Mouse (Mus musculus): ENCODE measurements around the gene Clec4b2. TPM values are rescaled to one million over a fixed set of nuclear protein-coding genes. Genes with fewer than 3 reads are reported as not detected.
"Not testable (repeated sequence)": the region's sequence is repeated elsewhere in the genome, so short reads cannot be mapped to it uniquely, and the experiment has no call there.

Gene Clec4b2
- total RNA-seq (2012; rRNA removed): not detected in 2 replicates

DNA sequence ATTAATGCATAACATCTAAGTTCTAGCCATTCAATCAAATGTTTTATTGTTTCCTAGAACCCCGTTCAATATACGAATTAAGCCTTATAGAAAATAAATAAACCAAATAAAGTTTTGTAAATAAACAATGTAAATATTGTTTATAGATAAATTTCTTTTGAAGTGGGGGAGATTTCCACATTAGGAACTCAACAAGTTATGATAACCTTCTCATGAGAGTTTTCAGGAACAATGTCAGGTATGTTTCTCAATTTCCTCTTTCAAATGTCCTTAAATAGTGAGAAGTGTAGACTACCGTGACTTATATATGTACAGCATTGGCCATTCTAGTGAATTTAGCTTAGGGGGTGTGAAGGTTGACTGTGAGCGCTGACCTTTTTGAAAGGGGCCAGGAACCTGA lies at the start of gene Clec4b2:
Gene Clec4b2, plus strand, starts transcription at position 301 of the 400 bp plus-strand sequence.
- Histone ChIP-seq H3K36me3 (ENCODE audit: control insufficient read depth, insufficient read depth, low read length, poor library complexity, severe bottlenecking) (no peaks in the 10 kb centered on the region), H3K9ac (ENCODE audit: insufficient read depth, low read depth, low read length, poor library complexity, severe bottlenecking) (no peak within 1 kb of the TSS), H3K4me1 (ENCODE audit: control insufficient read depth in 2 of 2, insufficient read depth in 2 of 2, low read length in 2 of 2, poor library complexity in 1 of 2) (no peaks in the 10 kb centered on the region), H3K27ac (ENCODE audit: insufficient read depth, low read depth, low read length, poor library complexity, severe bottlenecking) (no peak within 1 kb of the TSS), H3K9me3 (ENCODE audit: control insufficient read depth, insufficient read depth, low read depth, low read length) (0 out of 2 replicates have a peak, but pooled peaks cover 2% of the 10 kb centered on the region), H3K4me3 (ENCODE audit: insufficient read depth in 1 of 2, low read depth in 1 of 2, low read length in 2 of 2, poor library complexity in 1 of 2, severe bottlenecking in 1 of 2) (no peak within 1 kb of the TSS)
- TF ChIP-seq ZNF384 (IDR thresholded peaks at IDR 0.05; ENCODE audit: low read depth, low read length): no peak
- TF ChIP-seq HCFC1 (IDR thresholded peaks at IDR 0.05; ENCODE audit: borderline replicate concordance, insufficient read depth, low read length): no peak
- no peak for TF ChIP-seq CHD2 (IDR thresholded peaks at IDR 0.05; ENCODE audit: low read depth, low read length)
- TF ChIP-seq MAFK (IDR thresholded peaks at IDR 0.05; ENCODE audit: insufficient read depth, low read depth, low read length): no peak
- TF ChIP-seq ZC3H11A (IDR thresholded peaks at IDR 0.05; ENCODE audit: borderline replicate concordance, low read depth, low read length): no peak
- in situ Hi-C loops (cut with MboI; ENCODE audit: low sequenced_read_pairs in 2 of 2, unreplicated experiment in 2 of 2): no loop called here
- no peak for DNase-seq (ENCODE audit: low read depth, low spot score)

DNA sequence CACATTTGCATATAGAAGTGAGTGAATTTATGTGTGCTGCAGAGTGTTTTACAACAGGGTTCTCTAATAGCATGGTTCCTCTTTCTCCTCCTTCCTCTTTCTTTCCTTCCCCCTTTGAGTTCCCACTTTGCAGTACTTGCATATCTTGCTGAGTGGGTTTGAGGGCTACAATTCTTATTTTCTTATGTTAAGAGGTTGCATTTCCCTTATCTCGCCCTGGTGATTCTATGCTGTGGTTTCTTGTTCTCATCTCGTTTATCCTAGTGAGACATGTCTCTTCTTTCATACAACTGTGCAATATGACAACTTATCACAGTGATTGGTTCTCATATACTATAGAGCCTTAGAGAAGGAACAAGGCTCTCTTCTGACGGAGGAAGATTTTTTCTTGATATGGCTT lies 49.5 kb upstream of the Clec4b2 start:
- in situ Hi-C loops (cut with MboI; ENCODE audit: low sequenced_read_pairs in 2 of 2, unreplicated experiment in 2 of 2): no loop called here
- Histone ChIP-seq H3K9ac (ENCODE audit: insufficient read depth, low read depth, low read length, poor library complexity, severe bottlenecking) (no peak overlapping the region), H3K4me1 (ENCODE audit: control insufficient read depth in 2 of 2, insufficient read depth in 2 of 2, low read length in 2 of 2, poor library complexity in 1 of 2) (no peaks in the 10 kb centered on the region), H3K36me3 (ENCODE audit: control insufficient read depth, insufficient read depth, low read length, poor library complexity, severe bottlenecking) (no peaks in the 10 kb centered on the region), H3K9me3 (ENCODE audit: control insufficient read depth, insufficient read depth, low read depth, low read length) (no peaks in the 10 kb centered on the region), H3K4me3 (ENCODE audit: insufficient read depth in 1 of 2, low read depth in 1 of 2, low read length in 2 of 2, poor library complexity in 1 of 2, severe bottlenecking in 1 of 2) (no peak overlapping the region), H3K27ac (ENCODE audit: insufficient read depth, low read depth, low read length, poor library complexity, severe bottlenecking) (no peak overlapping the region)
- TF ChIP-seq ZC3H11A (IDR thresholded peaks at IDR 0.05; ENCODE audit: borderline replicate concordance, low read depth, low read length): no peak
- TF ChIP-seq CHD2 (IDR thresholded peaks at IDR 0.05; ENCODE audit: low read depth, low read length): no peak
- no peak for TF ChIP-seq ZNF384 (IDR thresholded peaks at IDR 0.05; ENCODE audit: low read depth, low read length)
- TF ChIP-seq HCFC1 (IDR thresholded peaks at IDR 0.05; ENCODE audit: borderline replicate concordance, insufficient read depth, low read length): no peak
- TF ChIP-seq MAFK (IDR thresholded peaks at IDR 0.05; ENCODE audit: insufficient read depth, low read depth, low read length): no peak
- no peak for DNase-seq (ENCODE audit: low read depth, low spot score)

DNA sequence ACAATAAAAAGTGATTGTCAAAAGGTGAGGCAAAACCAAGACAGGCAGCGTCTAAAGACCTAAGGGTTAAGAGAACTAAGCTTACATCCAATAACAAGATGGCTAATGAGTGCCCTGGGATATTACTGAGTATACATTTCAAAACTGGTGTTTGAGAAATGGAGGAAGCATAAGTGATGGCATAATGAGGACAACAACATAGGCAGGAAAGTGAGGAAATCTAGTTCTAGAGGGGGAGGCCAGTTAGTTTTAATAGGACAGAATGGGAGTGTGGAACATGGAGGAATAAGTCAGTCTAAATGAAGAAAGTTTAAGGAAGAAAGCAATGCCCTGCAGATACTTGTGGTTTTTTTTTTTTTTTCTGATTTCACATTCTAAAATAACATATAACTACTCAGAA lies 45.5 kb upstream of the Clec4b2 start:
- Histone ChIP-seq H3K36me3 (ENCODE audit: control insufficient read depth, insufficient read depth, low read length, poor library complexity, severe bottlenecking) (no peaks in the 10 kb centered on the region), H3K27ac (ENCODE audit: insufficient read depth, low read depth, low read length, poor library complexity, severe bottlenecking) (no peak overlapping the region), H3K4me3 (ENCODE audit: insufficient read depth in 1 of 2, low read depth in 1 of 2, low read length in 2 of 2, poor library complexity in 1 of 2, severe bottlenecking in 1 of 2) (no peak overlapping the region), H3K9ac (ENCODE audit: insufficient read depth, low read depth, low read length, poor library complexity, severe bottlenecking) (no peak overlapping the region), H3K9me3 (ENCODE audit: control insufficient read depth, insufficient read depth, low read depth, low read length) (no peaks in the 10 kb centered on the region), H3K4me1 (ENCODE audit: control insufficient read depth in 2 of 2, insufficient read depth in 2 of 2, low read length in 2 of 2, poor library complexity in 1 of 2) (no peaks in the 10 kb centered on the region)
- no peak for DNase-seq (ENCODE audit: low read depth, low spot score)
- in situ Hi-C loops (cut with MboI; ENCODE audit: low sequenced_read_pairs in 2 of 2, unreplicated experiment in 2 of 2): no loop called here
- TF ChIP-seq MAFK (IDR thresholded peaks at IDR 0.05; ENCODE audit: insufficient read depth, low read depth, low read length): no peak
- TF ChIP-seq HCFC1 (IDR thresholded peaks at IDR 0.05; ENCODE audit: borderline replicate concordance, insufficient read depth, low read length): no peak
- TF ChIP-seq CHD2 (IDR thresholded peaks at IDR 0.05; ENCODE audit: low read depth, low read length): no peak
- no peak for TF ChIP-seq ZNF384 (IDR thresholded peaks at IDR 0.05; ENCODE audit: low read depth, low read length)
- no peak for TF ChIP-seq ZC3H11A (IDR thresholded peaks at IDR 0.05; ENCODE audit: borderline replicate concordance, low read depth, low read length)

GRCm38 (mm10) chr6:123137766-123138526 lies 34.7 kb upstream of the Clec4b2 start:
- H3K9me3 ChIP-seq (ENCODE audit: control insufficient read depth, insufficient read depth, low read depth, low read length); H3K36me3 ChIP-seq (ENCODE audit: control insufficient read depth, insufficient read depth, low read length, poor library complexity, severe bottlenecking); in situ Hi-C loops (cut with MboI; ENCODE audit: low sequenced_read_pairs in 2 of 2, unreplicated experiment in 2 of 2); H3K4me1 ChIP-seq (ENCODE audit: control insufficient read depth in 2 of 2, insufficient read depth in 2 of 2, low read length in 2 of 2, poor library complexity in 1 of 2); H3K27ac ChIP-seq (ENCODE audit: insufficient read depth, low read depth, low read length, poor library complexity, severe bottlenecking): not testable (repeated sequence)
- Histone ChIP-seq H3K9ac (ENCODE audit: insufficient read depth, low read depth, low read length, poor library complexity, severe bottlenecking) (peak overlapping the region; percentile 48), H3K4me3 (ENCODE audit: insufficient read depth in 1 of 2, low read depth in 1 of 2, low read length in 2 of 2, poor library complexity in 1 of 2, severe bottlenecking in 1 of 2) (peak overlapping the region; percentile 55 to 86)
- DNase-seq (ENCODE audit: low read depth, low spot score): peak; percentile 26

DNA sequence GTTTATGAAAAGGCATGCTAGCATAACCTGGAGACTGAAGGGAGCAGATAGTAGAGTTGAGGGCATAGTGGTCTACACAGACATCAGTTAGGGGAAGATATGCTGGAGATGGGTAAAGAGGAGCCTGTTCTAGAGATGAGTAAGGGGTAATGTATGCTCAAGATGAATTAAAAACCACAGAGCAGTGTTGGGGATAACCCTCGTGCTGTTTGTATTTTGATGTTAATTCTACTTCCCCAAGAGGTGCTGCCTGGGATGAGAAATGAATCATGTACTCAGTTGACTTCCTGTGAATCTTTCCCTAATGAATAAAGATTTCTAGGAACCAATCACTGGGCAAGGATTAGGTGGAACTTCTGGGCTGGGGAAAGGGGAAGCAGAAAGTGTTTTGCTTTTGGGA lies 2.6 kb upstream of the Clec4b2 start:
- Histone ChIP-seq H3K4me1 (ENCODE audit: control insufficient read depth in 2 of 2, insufficient read depth in 2 of 2, low read length in 2 of 2, poor library complexity in 1 of 2) (no peaks in the 10 kb centered on the region), H3K9ac (ENCODE audit: insufficient read depth, low read depth, low read length, poor library complexity, severe bottlenecking) (no peak overlapping the region), H3K4me3 (ENCODE audit: insufficient read depth in 1 of 2, low read depth in 1 of 2, low read length in 2 of 2, poor library complexity in 1 of 2, severe bottlenecking in 1 of 2) (no peak overlapping the region), H3K27ac (ENCODE audit: insufficient read depth, low read depth, low read length, poor library complexity, severe bottlenecking) (no peak overlapping the region), H3K36me3 (ENCODE audit: control insufficient read depth, insufficient read depth, low read length, poor library complexity, severe bottlenecking) (no peaks in the 10 kb centered on the region), H3K9me3 (ENCODE audit: control insufficient read depth, insufficient read depth, low read depth, low read length) (0 out of 2 replicates have a peak, but pooled peaks cover 2% of the 10 kb centered on the region)
- TF ChIP-seq MAFK (IDR thresholded peaks at IDR 0.05; ENCODE audit: insufficient read depth, low read depth, low read length) (no peak), HCFC1 (IDR thresholded peaks at IDR 0.05; ENCODE audit: borderline replicate concordance, insufficient read depth, low read length) (no peak), ZNF384 (IDR thresholded peaks at IDR 0.05; ENCODE audit: low read depth, low read length) (no peak), ZC3H11A (IDR thresholded peaks at IDR 0.05; ENCODE audit: borderline replicate concordance, low read depth, low read length) (no peak)
- in situ Hi-C loops (cut with MboI; ENCODE audit: low sequenced_read_pairs in 2 of 2, unreplicated experiment in 2 of 2): no loop called here
- DNase-seq (ENCODE audit: low read depth, low spot score): no peak

Data from ES-E14 (cell line).